Mouse (Mus musculus): Measurements from ENCODE around the gene Dusp3. TPM values are rescaled to one million over a fixed set of nuclear protein-coding genes. Genes with fewer than 3 reads are reported as not detected.

Dusp3 gene
- polyA plus RNA-seq, 1 experiment, result 81.1 TPM

DNA sequence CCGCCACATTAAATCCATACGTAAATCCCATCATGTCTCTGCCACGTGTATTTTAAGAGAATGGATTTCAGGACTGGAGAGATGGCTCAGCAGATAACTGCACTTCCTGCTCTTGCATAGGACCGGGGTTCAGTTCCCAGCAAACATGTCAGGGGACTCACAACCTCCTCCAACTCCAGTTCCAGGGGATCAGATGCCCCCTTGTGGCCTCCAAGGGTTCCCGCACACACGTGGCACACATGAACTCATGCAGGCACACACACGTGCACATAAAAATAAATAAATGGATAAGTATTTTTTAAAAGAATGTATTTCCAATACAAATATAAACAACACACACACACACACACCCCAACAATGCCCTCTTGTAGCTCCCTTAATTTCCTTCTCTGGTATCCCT lies 9.9 kb downstream of the Dusp3 start:
- no peak for TF ChIP-seq POLR2A (IDR thresholded peaks at IDR 0.05; ENCODE audit: insufficient read length, low read depth)
- TF ChIP-seq REST (IDR thresholded peaks at IDR 0.05; ENCODE audit: insufficient read depth, insufficient read length), result no peak
- TF ChIP-seq SRF (IDR thresholded peaks at IDR 0.05; ENCODE audit: control insufficient read depth, insufficient read length, low read depth), result no peak
- TF ChIP-seq MYOD1 (IDR thresholded peaks at IDR 0.05; ENCODE audit: control insufficient read depth in 1 of 3, insufficient read length in 2 of 3, low read depth in 2 of 3), result no peak
- no peak for TF ChIP-seq USF1 (IDR thresholded peaks at IDR 0.05; ENCODE audit: low read depth)
- no peak for TF ChIP-seq MAX (IDR thresholded peaks at IDR 0.05; ENCODE audit: low read depth)
- TF ChIP-seq CEBPB (IDR thresholded peaks at IDR 0.05; ENCODE audit: insufficient read depth, poor library complexity, severe bottlenecking), result no peak
- TF ChIP-seq TCF3 (IDR thresholded peaks at IDR 0.05; ENCODE audit: insufficient read length, low read depth), result no peak
- no peak for TF ChIP-seq TCF12 (IDR thresholded peaks at IDR 0.05; ENCODE audit: insufficient read depth, poor library complexity, severe bottlenecking)
- TF ChIP-seq MYOG (IDR thresholded peaks at IDR 0.05; ENCODE audit: control insufficient read depth in 1 of 3, insufficient read depth in 1 of 3, insufficient read length in 2 of 3, low read depth in 2 of 3), result no peak
- TF ChIP-seq POLR2AphosphoS2 (IDR thresholded peaks at IDR 0.05; ENCODE audit: insufficient read length, low read depth), result no peak
- no peak for TF ChIP-seq E2F4 (IDR thresholded peaks at IDR 0.05; ENCODE audit: insufficient read depth)
- H3K36me3 ChIP-seq (ENCODE audit: control insufficient read depth, insufficient read depth), result peaks cover 27% of the 10 kb centered on the region
- no peaks in the 10 kb centered on the region for H3K79me2 ChIP-seq (ENCODE audit: control insufficient read depth, insufficient read depth)
- H3K4me3 ChIP-seq, result no peak overlapping the region
- H3K4me2 ChIP-seq (ENCODE audit: low read depth), result no peak overlapping the region
- H3K27me3 ChIP-seq (ENCODE audit: control insufficient read depth, insufficient read depth, insufficient read length), result no peaks in the 10 kb centered on the region
- H3ac ChIP-seq (ENCODE audit: control insufficient read depth, insufficient read length), result no peak overlapping the region

DNA sequence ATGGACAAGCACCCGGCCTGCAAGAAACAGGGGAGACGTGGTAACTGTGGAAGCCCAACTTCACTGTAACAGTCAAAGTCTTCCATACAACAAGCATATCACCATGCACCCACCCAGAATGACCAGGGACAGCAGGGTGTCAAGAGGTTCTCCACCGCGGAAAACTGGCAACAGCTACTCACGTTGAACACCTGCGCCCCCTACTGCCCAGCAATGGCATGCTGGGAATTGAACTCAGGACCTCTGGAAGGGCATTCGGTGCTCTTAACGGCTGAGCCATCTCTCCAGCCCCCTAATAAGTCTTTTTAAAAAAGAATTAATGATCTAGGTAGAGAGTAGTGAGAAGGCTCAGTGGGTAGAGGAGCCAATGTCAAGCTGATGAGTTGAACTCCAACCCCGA lies 11.9 kb downstream of the Dusp3 start:
- Histone ChIP-seq H3K27me3 (ENCODE audit: control insufficient read depth, insufficient read depth, insufficient read length) (no peaks in the 10 kb centered on the region), H3K4me2 (ENCODE audit: low read depth) (no peak overlapping the region), H3K36me3 (ENCODE audit: control insufficient read depth, insufficient read depth) (peaks cover 23% of the 10 kb centered on the region), H3K4me3 (no peak overlapping the region), H3ac (ENCODE audit: control insufficient read depth, insufficient read length) (no peak overlapping the region), H3K79me2 (ENCODE audit: control insufficient read depth, insufficient read depth) (no peaks in the 10 kb centered on the region)
- no peak for TF ChIP-seq CEBPB (IDR thresholded peaks at IDR 0.05; ENCODE audit: insufficient read depth, poor library complexity, severe bottlenecking)
- TF ChIP-seq POLR2A (IDR thresholded peaks at IDR 0.05; ENCODE audit: insufficient read length, low read depth), result no peak
- no peak for TF ChIP-seq POLR2AphosphoS2 (IDR thresholded peaks at IDR 0.05; ENCODE audit: insufficient read length, low read depth)
- no peak for TF ChIP-seq REST (IDR thresholded peaks at IDR 0.05; ENCODE audit: insufficient read depth, insufficient read length)
- TF ChIP-seq TCF3 (IDR thresholded peaks at IDR 0.05; ENCODE audit: insufficient read length, low read depth), result no peak
- TF ChIP-seq SRF (IDR thresholded peaks at IDR 0.05; ENCODE audit: control insufficient read depth, insufficient read length, low read depth), result no peak
- TF ChIP-seq MYOD1 (IDR thresholded peaks at IDR 0.05; ENCODE audit: control insufficient read depth in 1 of 3, insufficient read length in 2 of 3, low read depth in 2 of 3), result no peak
- no peak for TF ChIP-seq MAX (IDR thresholded peaks at IDR 0.05; ENCODE audit: low read depth)
- TF ChIP-seq MYOG (IDR thresholded peaks at IDR 0.05; ENCODE audit: control insufficient read depth in 1 of 3, insufficient read depth in 1 of 3, insufficient read length in 2 of 3, low read depth in 2 of 3), result no peak
- TF ChIP-seq USF1 (IDR thresholded peaks at IDR 0.05; ENCODE audit: low read depth), result no peak
- TF ChIP-seq E2F4 (IDR thresholded peaks at IDR 0.05; ENCODE audit: insufficient read depth), result no peak
- TF ChIP-seq TCF12 (IDR thresholded peaks at IDR 0.05; ENCODE audit: insufficient read depth, poor library complexity, severe bottlenecking), result no peak

DNA sequence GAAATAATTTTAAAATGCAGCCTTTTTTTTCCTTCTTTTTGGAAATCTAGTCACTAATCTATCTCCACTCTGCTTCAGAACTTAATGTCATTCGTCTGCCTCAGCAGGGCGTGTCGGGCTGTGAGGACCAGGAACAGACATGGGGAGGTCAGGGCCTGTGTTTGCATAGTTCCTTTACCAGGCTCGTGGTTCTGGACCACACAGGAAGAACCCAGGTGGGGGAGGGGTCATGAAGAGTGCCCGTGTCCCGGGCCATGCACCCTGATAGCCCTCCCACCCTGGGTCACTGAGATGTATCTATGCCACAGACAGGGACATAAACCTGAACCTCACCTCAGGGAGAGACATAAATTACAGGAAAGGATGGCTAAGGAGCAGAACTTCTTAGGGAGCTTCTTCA lies 12.6 kb downstream of the Dusp3 start:
- Histone ChIP-seq H3K4me2 (ENCODE audit: low read depth) (no peak overlapping the region), H3K36me3 (ENCODE audit: control insufficient read depth, insufficient read depth) (peaks cover 15% of the 10 kb centered on the region), H3ac (ENCODE audit: control insufficient read depth, insufficient read length) (no peak overlapping the region), H3K27me3 (ENCODE audit: control insufficient read depth, insufficient read depth, insufficient read length) (no peaks in the 10 kb centered on the region), H3K4me3 (no peak overlapping the region), H3K79me2 (ENCODE audit: control insufficient read depth, insufficient read depth) (no peaks in the 10 kb centered on the region)
- TF ChIP-seq MAX (IDR thresholded peaks at IDR 0.05; ENCODE audit: low read depth) (no peak), MYOG (IDR thresholded peaks at IDR 0.05; ENCODE audit: control insufficient read depth in 1 of 3, insufficient read depth in 1 of 3, insufficient read length in 2 of 3, low read depth in 2 of 3) (no peak), CEBPB (IDR thresholded peaks at IDR 0.05; ENCODE audit: insufficient read depth, poor library complexity, severe bottlenecking) (no peak), TCF12 (IDR thresholded peaks at IDR 0.05; ENCODE audit: insufficient read depth, poor library complexity, severe bottlenecking) (no peak), SRF (IDR thresholded peaks at IDR 0.05; ENCODE audit: control insufficient read depth, insufficient read length, low read depth) (no peak), USF1 (IDR thresholded peaks at IDR 0.05; ENCODE audit: low read depth) (no peak), POLR2A (IDR thresholded peaks at IDR 0.05; ENCODE audit: insufficient read length, low read depth) (no peak), REST (IDR thresholded peaks at IDR 0.05; ENCODE audit: insufficient read depth, insufficient read length) (no peak), E2F4 (IDR thresholded peaks at IDR 0.05; ENCODE audit: insufficient read depth) (no peak), TCF3 (IDR thresholded peaks at IDR 0.05; ENCODE audit: insufficient read length, low read depth) (no peak), MYOD1 (IDR thresholded peaks at IDR 0.05; ENCODE audit: control insufficient read depth in 1 of 3, insufficient read length in 2 of 3, low read depth in 2 of 3) (no peak), POLR2AphosphoS2 (IDR thresholded peaks at IDR 0.05; ENCODE audit: insufficient read length, low read depth) (no peak)

DNA sequence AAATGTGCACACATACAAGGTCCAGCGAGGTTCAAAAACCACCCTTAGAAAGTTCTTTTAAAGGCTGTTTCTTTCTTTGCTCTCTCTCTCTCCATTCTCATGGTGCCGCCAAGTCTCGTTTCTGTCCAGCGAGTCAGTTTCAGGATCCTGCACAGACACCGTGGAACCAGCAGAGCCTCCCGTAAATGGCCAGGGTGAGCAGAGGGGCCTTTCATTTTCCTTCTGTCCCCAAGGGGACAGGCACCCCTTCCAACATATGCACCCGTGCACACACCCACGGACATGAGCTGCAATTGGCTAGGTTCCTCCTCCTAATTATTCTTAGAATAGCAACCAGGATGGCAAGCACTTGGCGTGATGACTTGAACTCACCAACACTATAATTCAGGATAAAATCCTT lies 13.3 kb downstream of the Dusp3 start:
- H3K36me3 ChIP-seq (ENCODE audit: control insufficient read depth, insufficient read depth), result peaks cover 13% of the 10 kb centered on the region
- H3K4me3 ChIP-seq, result no peak overlapping the region
- H3K4me2 ChIP-seq (ENCODE audit: low read depth), result no peak overlapping the region
- TF ChIP-seq REST (IDR thresholded peaks at IDR 0.05; ENCODE audit: insufficient read depth, insufficient read length) (no peak), POLR2AphosphoS2 (IDR thresholded peaks at IDR 0.05; ENCODE audit: insufficient read length, low read depth) (no peak), MYOD1 (IDR thresholded peaks at IDR 0.05; ENCODE audit: control insufficient read depth in 1 of 3, insufficient read length in 2 of 3, low read depth in 2 of 3) (no peak), POLR2A (IDR thresholded peaks at IDR 0.05; ENCODE audit: insufficient read length, low read depth) (no peak), MYOG (IDR thresholded peaks at IDR 0.05; ENCODE audit: control insufficient read depth in 1 of 3, insufficient read depth in 1 of 3, insufficient read length in 2 of 3, low read depth in 2 of 3) (no peak), E2F4 (IDR thresholded peaks at IDR 0.05; ENCODE audit: insufficient read depth) (no peak), CEBPB (IDR thresholded peaks at IDR 0.05; ENCODE audit: insufficient read depth, poor library complexity, severe bottlenecking) (no peak), MAX (IDR thresholded peaks at IDR 0.05; ENCODE audit: low read depth) (no peak), TCF12 (IDR thresholded peaks at IDR 0.05; ENCODE audit: insufficient read depth, poor library complexity, severe bottlenecking) (no peak)
- H3K79me2 ChIP-seq (ENCODE audit: control insufficient read depth, insufficient read depth), result no peaks in the 10 kb centered on the region
- no peaks in the 10 kb centered on the region for H3K27me3 ChIP-seq (ENCODE audit: control insufficient read depth, insufficient read depth, insufficient read length)
- no peak overlapping the region for H3ac ChIP-seq (ENCODE audit: control insufficient read depth, insufficient read length)
